Mouse (Mus musculus): ENCODE data around the gene a.

GRCm38 (mm10) chr2:154743915-154744314 is 47.3 kb upstream of the a start:
- no peak for TF ChIP-seq POLR2A (IDR thresholded peaks at IDR 0.05; ENCODE audit: low read depth, low read length)
- TF ChIP-seq CTCF (conservative IDR thresholded peaks at IDR 0.05; ENCODE audit: insufficient read depth, insufficient read length, low read depth, low read length), result no peak
